Mouse (Mus musculus) forebrain, embryonic 11.5 days (tissue): ENCODE results near the gene Rad51. TPM values are rescaled to one million over a fixed set of nuclear protein-coding genes. Genes with fewer than 3 reads are reported as not detected.

ENCODE experiments used
- ATAC-seq: fragments of 200-750 bp; cut with Nextera tagmentation; replicated peaks from 2 replicates; pipeline ENCODE4 v1.8.0; 2017; ENCODE audit warnings: moderate TSS enrichment; ENCODE audit not compliant: low FRiP score
- DNase-seq: peaks from one replicate; pipeline ENCODE4 v3.0.0-alpha.2; 2017; ENCODE audit warnings: low spot score
- H3K27ac ChIP-seq: fragments of 300-500 bp; sonication (generic); 2 replicates; pipeline ENCODE4 v1.5.1; 2014; ENCODE audit warnings: low read depth, low read length
- H3K27me3 ChIP-seq: fragments of 300-500 bp; sonication (generic); 2 replicates; pipeline ENCODE4 v1.6.1; 2014; ENCODE audit warnings: mild to moderate bottlenecking, low read length, mixed read lengths; ENCODE audit not compliant: control insufficient read depth, insufficient read depth
- H3K36me3 ChIP-seq: fragments of 300-500 bp; sonication (generic); 2 replicates; pipeline ENCODE4 v1.6.1; 2014; ENCODE audit warnings: mild to moderate bottlenecking, low read length, moderate library complexity, mixed read lengths; ENCODE audit not compliant: control insufficient read depth, insufficient read depth
- H3K4me1 ChIP-seq: fragments of 300-500 bp; sonication (generic); replicated peaks from 2 replicates; pipeline ENCODE4 v1.6.1; 2014; ENCODE audit warnings: low read length, mixed read lengths; ENCODE audit not compliant: control insufficient read depth, insufficient read depth
- H3K4me2 ChIP-seq: fragments of 300-500 bp; sonication (generic); 2 replicates; pipeline ENCODE4 v1.6.1; 2014; ENCODE audit warnings: low read depth, mild to moderate bottlenecking, low read length, moderate library complexity, mixed read lengths; ENCODE audit not compliant: severe bottlenecking
- H3K4me3 ChIP-seq: fragments of 300-500 bp; sonication (generic); 2 replicates; pipeline ENCODE4 v1.5.1; 2014; ENCODE audit warnings: low read depth, low read length
- H3K9ac ChIP-seq: fragments of 300-500 bp; sonication (generic); 2 replicates; pipeline ENCODE4 v1.6.1; 2014; ENCODE audit warnings: low read length
- H3K9me3 ChIP-seq: fragments of 300-500 bp; sonication (generic); 2 replicates; pipeline ENCODE4 v1.6.1; 2016; ENCODE audit warnings: low read length, mixed read lengths; ENCODE audit not compliant: control insufficient read depth
- WGBS: fragments of 180-500 bp; shearing (Covaris S2); extraction: QIAGEN DNeasy Blood & Tissue Kit; methylation state at CpG from one replicate; pipeline ENCODE4 v1.1.7; 2014; 5-methylcytosine and 5-hydroxymethylcytosine counted together
- polyA plus RNA-seq: library from polyadenylated mRNA; unstranded; fragments of >200 nt; fragmentation: Nextera tagmentation; extraction: Ambion mirVana; gene quantifications from 2 replicates; pipeline ENCODE4 v1.2.1, GENCODE M21; 2014

The Rad51 gene
- polyA plus RNA-seq, 1 experiment from 2014 or later = 84.2 TPM

GRCm38 (mm10) chr2:119167866-119168256 is 55.3 kb downstream of the Rad51 start:
- Histone ChIP-seq H3K27me3 (peaks cover 20% of the 10 kb centered on the region), H3K9ac (peak overlapping the region; percentile 41), H3K27ac (no peak overlapping the region), H3K4me1 (peaks cover 12% of the 10 kb centered on the region; the same call in 1 of the 2 replicates), H3K4me2 (peak overlapping the region; percentile 98), H3K36me3 (no peaks in the 10 kb centered on the region), H3K9me3 (no peaks in the 10 kb centered on the region), H3K4me3 (peak overlapping the region; percentile 46)
- peak; percentile 37 for ATAC-seq
- DNase-seq = no peak
- 2% methylated on average over 26 of the region's 26 CpGs for WGBS

GRCm38 (mm10) chr2:119170282-119170681 is 57.7 kb downstream of the Rad51 start:
- no peak overlapping the region for H3K9ac ChIP-seq
- H3K4me1 ChIP-seq = peaks cover 17% of the 10 kb centered on the region; the same call in 1 of the 2 replicates
- H3K4me2 ChIP-seq = no peak overlapping the region
- no peak for DNase-seq
- H3K4me3 ChIP-seq = no peak overlapping the region
- H3K27me3 ChIP-seq = peaks cover 20% of the 10 kb centered on the region
- no peak overlapping the region for H3K27ac ChIP-seq
- ATAC-seq = no peak
- no peaks in the 10 kb centered on the region for H3K9me3 ChIP-seq
- WGBS = 89% methylated on average over 2 of the region's 2 CpGs
- no peaks in the 10 kb centered on the region for H3K36me3 ChIP-seq

- peaks cover 16% of the 10 kb centered on the region; the same call in 1 of the 2 replicates for H3K4me1 ChIP-seq
Observed at GRCm38 (mm10) chr2:119171574-119171973, 59.0 kb downstream of the Rad51 start.

GRCm38 (mm10) chr2:119172446-119172845 is 59.9 kb downstream of the Rad51 start:
- Histone ChIP-seq H3K9me3 (no peaks in the 10 kb centered on the region), H3K4me2 (no peak overlapping the region), H3K4me3 (no peak overlapping the region), H3K36me3 (no peaks in the 10 kb centered on the region), H3K4me1 (peaks cover 8% of the 10 kb centered on the region; the same call in 1 of the 2 replicates), H3K27ac (no peak overlapping the region), H3K27me3 (peaks cover 6% of the 10 kb centered on the region), H3K9ac (0 out of 2 replicates have a peak overlapping the region, but pooled peaks have one; percentile 17)
- DNase-seq = no peak
- WGBS = 84% methylated on average over 7 of the region's 7 CpGs
- ATAC-seq = no peak

More at GRCm38 (mm10) chr2:119171574-119171973, 59.0 kb downstream of the Rad51 start:
- H3K36me3 ChIP-seq = no peaks in the 10 kb centered on the region
- H3K4me3 ChIP-seq = no peak overlapping the region
- no peak overlapping the region for H3K27ac ChIP-seq
- peaks cover 15% of the 10 kb centered on the region for H3K27me3 ChIP-seq
- 87% methylated on average over 8 of the region's 8 CpGs for WGBS
- H3K9me3 ChIP-seq = no peaks in the 10 kb centered on the region
- no peak overlapping the region for H3K4me2 ChIP-seq
- H3K9ac ChIP-seq = no peak overlapping the region
- DNase-seq (no peak), ATAC-seq (no peak)

GRCm38 (mm10) chr2:119172862-119173576 is 60.4 kb downstream of the Rad51 start:
- 0 out of 2 replicates have a peak, but pooled peaks cover 2% of the 10 kb centered on the region for H3K27me3 ChIP-seq
- peaks cover 6% of the 10 kb centered on the region; the same call in 1 of the 2 replicates for H3K4me1 ChIP-seq
- no peak for ATAC-seq
- no peak for DNase-seq
- H3K4me3 ChIP-seq = no peak overlapping the region
- no peaks in the 10 kb centered on the region for H3K36me3 ChIP-seq
- H3K27ac ChIP-seq = no peak overlapping the region
- 27% methylated on average over 13 of the region's 13 CpGs for WGBS
- H3K4me2 ChIP-seq = no peak overlapping the region
- peak overlapping the region; percentile 17 for H3K9ac ChIP-seq
- H3K9me3 ChIP-seq = no peaks in the 10 kb centered on the region

GRCm38 (mm10) chr2:119173991-119174651 is 61.5 kb downstream of the Rad51 start, which contains the start of gene Gm14137:
Gm14137 (plus strand) TSS chr2:119174509.
- H3K27ac ChIP-seq = no peak within 1 kb of the TSS
- no peak within 1 kb of the TSS for H3K4me2 ChIP-seq
- H3K9ac ChIP-seq = no peak within 1 kb of the TSS; the same call in 1 of the 2 replicates
- 0 out of 2 replicates have a peak, but pooled peaks have one; percentile 18 for ATAC-seq
- H3K4me1 ChIP-seq = peaks cover 6% of the 10 kb centered on the region; the same call in 1 of the 2 replicates
- DNase-seq = no peak
- H3K4me3 ChIP-seq = no peak within 1 kb of the TSS
- H3K9me3 ChIP-seq = no peaks in the 10 kb centered on the region
- H3K27me3 ChIP-seq = no peaks in the 10 kb centered on the region
- H3K36me3 ChIP-seq = no peaks in the 10 kb centered on the region
- 36% methylated on average over 8 of the region's 8 CpGs for WGBS

- no peak overlapping the region for H3K27ac ChIP-seq
- H3K4me3 ChIP-seq = no peak overlapping the region
- H3K36me3 ChIP-seq = no peaks in the 10 kb centered on the region
- ATAC-seq (no peak), DNase-seq (no peak)
- no peak overlapping the region; the same call in 1 of the 2 replicates for H3K9ac ChIP-seq
- no peaks in the 10 kb centered on the region for H3K9me3 ChIP-seq
- no peak overlapping the region for H3K4me2 ChIP-seq
- peaks cover 6% of the 10 kb centered on the region; the same call in 1 of the 2 replicates for H3K4me1 ChIP-seq
- WGBS = 61% methylated on average over 14 of the region's 14 CpGs
- no peaks in the 10 kb centered on the region for H3K27me3 ChIP-seq
Observed at GRCm38 (mm10) chr2:119174866-119175265, 62.3 kb downstream of the Rad51 start.

- Histone ChIP-seq H3K36me3 (no peaks in the 10 kb centered on the region), H3K9ac (no peak overlapping the region), H3K27me3 (no peaks in the 10 kb centered on the region), H3K4me1 (peaks cover 6% of the 10 kb centered on the region; the same call in 1 of the 2 replicates), H3K4me2 (no peak overlapping the region), H3K9me3 (no peaks in the 10 kb centered on the region), H3K27ac (no peak overlapping the region), H3K4me3 (no peak overlapping the region)
- WGBS = 71% methylated on average over 6 of the region's 6 CpGs
- ATAC-seq (no peak), DNase-seq (no peak)
Observed at GRCm38 (mm10) chr2:119175614-119176013, 63.0 kb downstream of the Rad51 start.
